ENCODE assay signal across 20 mouse cellular contexts in genomic region chr1:41276303-41276702, GRCm38 (mm10).
DNase-seq lines count a peak whose midpoint lies in the region; ATAC-seq and TF ChIP-seq lines count a peak whose summit lies in the region.
"Had no signal": no experiment of that assay in that cellular context is flagged by ENCODE, and none has a peak within 500 bp of the region (broad histone marks: within the 10 kb centered on the region; RNA-seq: fewer than 3 reads in every experiment).

No protein-coding gene starts in this region.

- peaks cover 48% of the 10 kb centered on the region for H3K4me1 ChIP-seq in forebrain, embryonic 13.5 days
- peaks cover 27% of the 10 kb centered on the region for H3K4me1 ChIP-seq in forebrain, embryonic 16.5 days (replicated peaks; ENCODE audit: control insufficient read depth, insufficient read depth, low read length)
- peaks cover 63% of the 10 kb centered on the region for H3K4me1 ChIP-seq in midbrain, embryonic 10.5 days
- peaks cover 27% of the 10 kb centered on the region for H3K4me1 ChIP-seq in midbrain, embryonic 16.5 days (ENCODE audit: control insufficient read depth, insufficient read depth, low read length)
- peaks cover 4% of the 10 kb centered on the region; the same call in 1 of the 2 replicates for H3K4me1 ChIP-seq in midbrain, postnatal 0 days (ENCODE audit: insufficient read depth, low read length)

- WGBS in forebrain, embryonic 13.5 days, result 38% methylated on average over 6 of the region's 6 CpGs
- WGBS in forebrain, embryonic 16.5 days, result 29% methylated on average over 6 of the region's 6 CpGs
- WGBS in midbrain, embryonic 10.5 days, result 44% methylated on average over 6 of the region's 6 CpGs
- 37% methylated on average over 6 of the region's 6 CpGs for WGBS in midbrain, embryonic 16.5 days
- WGBS in midbrain, postnatal 0 days, result 34% methylated on average over 6 of the region's 6 CpGs

- TF ChIP-seq CTCF in midbrain, postnatal 0 days (IDR thresholded peaks at IDR 0.05), result 0 out of 2 replicates have a peak, but pooled peaks have one; percentile 14

- H3K4me3 ChIP-seq in forebrain, embryonic 13.5 days, result no peak overlapping the region
- no peak overlapping the region for H3K4me3 ChIP-seq in forebrain, embryonic 16.5 days (replicated peaks; ENCODE audit: low read length)
- H3K4me3 ChIP-seq in midbrain, embryonic 10.5 days, result no peak overlapping the region
- H3K4me3 ChIP-seq in midbrain, embryonic 16.5 days (ENCODE audit: low read depth, low read length), result no peak overlapping the region
- no peak overlapping the region for H3K4me3 ChIP-seq in midbrain, postnatal 0 days (ENCODE audit: low read depth, low read length)

- H3K27ac ChIP-seq in forebrain, embryonic 13.5 days, result peak overlapping the region; percentile 19; the same call in 1 of the 2 replicates
- H3K27ac ChIP-seq in forebrain, embryonic 16.5 days (ENCODE audit: low read length), result no peak overlapping the region
- H3K27ac ChIP-seq in midbrain, embryonic 10.5 days (replicated peaks), result peak overlapping the region; percentile 77
- H3K27ac ChIP-seq in midbrain, embryonic 16.5 days (ENCODE audit: low read length), result no peak overlapping the region
- H3K27ac ChIP-seq in midbrain, postnatal 0 days (ENCODE audit: low read depth, low read length), result no peak overlapping the region
- H3K27ac ChIP-seq: embryonic facial prominence, embryonic 13.5 days; heart, embryonic 10.5 days had no signal

- H3K9me3 ChIP-seq in forebrain, embryonic 13.5 days (replicated peaks), result no peaks in the 10 kb centered on the region
- H3K9me3 ChIP-seq in forebrain, embryonic 16.5 days (ENCODE audit: control insufficient read depth, low read length), result no peaks in the 10 kb centered on the region
- peaks cover 9% of the 10 kb centered on the region; the same call in 1 of the 2 replicates for H3K9me3 ChIP-seq in midbrain, embryonic 10.5 days (replicated peaks)
- H3K9me3 ChIP-seq in midbrain, embryonic 16.5 days (replicated peaks; ENCODE audit: control insufficient read depth, low read length, poor library complexity, severe bottlenecking), result peaks cover 4% of the 10 kb centered on the region; the same call in 1 of the 2 replicates
- H3K9me3 ChIP-seq in midbrain, postnatal 0 days (ENCODE audit: low read length), result no peaks in the 10 kb centered on the region; the same call in 1 of the 2 replicates
- H3K9me3 ChIP-seq: heart, embryonic 10.5 days had no signal

- no peak overlapping the region; the same call in 1 of the 2 replicates for H3K4me2 ChIP-seq in forebrain, embryonic 13.5 days
- H3K4me2 ChIP-seq in forebrain, embryonic 16.5 days (ENCODE audit: low read length), result no peak overlapping the region; the same call in 1 of the 2 replicates
- no peak overlapping the region for H3K4me2 ChIP-seq in midbrain, embryonic 16.5 days (ENCODE audit: low read length)
- H3K4me2 ChIP-seq in midbrain, postnatal 0 days (ENCODE audit: low read depth, low read length, poor library complexity, severe bottlenecking), result no peak overlapping the region

- H3K36me3 ChIP-seq in forebrain, embryonic 13.5 days (ENCODE audit: poor library complexity, severe bottlenecking), result no peaks in the 10 kb centered on the region
- no peaks in the 10 kb centered on the region for H3K36me3 ChIP-seq in forebrain, embryonic 16.5 days (ENCODE audit: control insufficient read depth, insufficient read depth)
- no peaks in the 10 kb centered on the region for H3K36me3 ChIP-seq in midbrain, embryonic 10.5 days
- no peaks in the 10 kb centered on the region for H3K36me3 ChIP-seq in midbrain, embryonic 16.5 days (ENCODE audit: control insufficient read depth, insufficient read depth, low read length)
- no peaks in the 10 kb centered on the region for H3K36me3 ChIP-seq in midbrain, postnatal 0 days (ENCODE audit: insufficient read depth, low read length)
- H3K36me3 ChIP-seq: embryonic facial prominence, embryonic 13.5 days; heart, embryonic 10.5 days had no signal

- no peak overlapping the region for H3K9ac ChIP-seq in forebrain, embryonic 13.5 days
- H3K9ac ChIP-seq in forebrain, embryonic 16.5 days (replicated peaks; ENCODE audit: low read depth, low read length), result no peak overlapping the region
- no peak overlapping the region for H3K9ac ChIP-seq in midbrain, embryonic 16.5 days (ENCODE audit: low read depth, low read length)
- H3K9ac ChIP-seq in midbrain, postnatal 0 days (replicated peaks; ENCODE audit: low read length, poor library complexity, severe bottlenecking), result no peak overlapping the region
- H3K9ac ChIP-seq: embryonic facial prominence, embryonic 13.5 days had no signal

- no peak for ATAC-seq in forebrain, embryonic 13.5 days
- ATAC-seq in forebrain, embryonic 16.5 days, result no peak
- no peak for ATAC-seq in midbrain, embryonic 16.5 days
- ATAC-seq in midbrain, postnatal 0 days (ENCODE audit: low FRiP score), result no peak
- ATAC-seq: hindbrain, embryonic 16.5 days; inflammation-experienced regulatory T-cells, adult 6 months; intestine, postnatal 0 days had no signal

- DNase-seq in embryo, embryonic 11 days, result peak; percentile 11
- DNase-seq in embryo, embryonic 9.5 days (ENCODE audit: extremely low spot score), result no peak
- DNase-seq in midbrain, embryonic 10.5 days (ENCODE audit: low spot score), result peak; percentile 14
- DNase-seq in midbrain, postnatal 0 days (ENCODE audit: low spot score), result no peak
- DNase-seq: adrenal gland, postnatal 10 days; cerebellum, adult 11 months; cerebellum, adult 8-10 months; cerebellum, postnatal 14 days; gastrocnemius, postnatal 10 days; heart, adult 18-20 months; heart, postnatal 10 days; heart, postnatal 4 days had no signal

- no peaks in the 10 kb centered on the region for H3K27me3 ChIP-seq in forebrain, embryonic 13.5 days
- H3K27me3 ChIP-seq in forebrain, embryonic 16.5 days (replicated peaks; ENCODE audit: control insufficient read depth, insufficient read depth, low read length), result no peaks in the 10 kb centered on the region
- H3K27me3 ChIP-seq in midbrain, embryonic 10.5 days (ENCODE audit: low read depth, poor library complexity, severe bottlenecking), result no peaks in the 10 kb centered on the region
- H3K27me3 ChIP-seq in midbrain, embryonic 16.5 days (ENCODE audit: control insufficient read depth, insufficient read depth, low read depth, low read length), result no peaks in the 10 kb centered on the region
- H3K27me3 ChIP-seq in midbrain, postnatal 0 days (ENCODE audit: insufficient read depth, low read length), result no peaks in the 10 kb centered on the region

Comparison
In these comparisons a context has a peak if more than half of its experiments do, and no peak if none do; other contexts are left out.
1. DNase-seq: peak in embryo, embryonic 11 days (single experiment) and midbrain, embryonic 10.5 days (single experiment); none in embryo, embryonic 9.5 days (single experiment) and midbrain, postnatal 0 days (single experiment).
2. H3K27ac ChIP-seq: peak in forebrain, embryonic 13.5 days (single experiment) and midbrain, embryonic 10.5 days (single experiment); none in forebrain, embryonic 16.5 days (single experiment), midbrain, embryonic 16.5 days (single experiment) and midbrain, postnatal 0 days (single experiment).